Mouse (Mus musculus): ENCODE measurements around the gene Tmem91. TPM values are rescaled to one million over a fixed set of nuclear protein-coding genes. Genes with fewer than 3 reads are reported as not detected.

Tmem91 gene
- 0.76 and 1.2 TPM in 2 replicates for polyA plus RNA-seq (2015; fragmentation: Nextera tagmentation; extraction: Ambion mirVana)

GRCm38 (mm10) chr7:25674719-25675300 lies at the start of gene Tmem91:
TSS of gene Tmem91 (minus strand) at chr7:25675166.

GRCm38 (mm10) chr7:25718788-25719417 lies 43.9 kb upstream of the Tmem91 start, which contains the start of gene Ccdc97:
TSS of gene Ccdc97 (minus strand) at chr7:25719088.

GRCm38 (mm10) chr7:25686680-25687531 lies 11.9 kb upstream of the Tmem91 start, which contains the start of gene Tgfb1:
TSS of gene Tgfb1 (plus strand) at chr7:25687002.

GRCm38 (mm10) chr7:25680514-25681258 lies 5.7 kb upstream of the Tmem91 start, which contains the start of gene B9d2:
TSS of gene B9d2 (plus strand) at chr7:25680780.

GRCm38 (mm10) chr7:25658657-25659472 lies 16.1 kb downstream of the Tmem91 start, which contains the start of the genes Bckdha and Exosc5:
TSS of gene Bckdha (minus strand) at chr7:25658981.
TSS of gene Exosc5 (plus strand) at chr7:25659164.

GRCm38 (mm10) chr7:25626509-25627430 lies 48.2 kb downstream of the Tmem91 start, which contains the start of gene B3gnt8:
TSS of gene B3gnt8 (plus strand) at chr7:25626654.

Other genes with a start within 250 kb of the Tmem91 start
- gene Ceacam1, start 197.6 kb downstream of the Tmem91 start, polyA plus RNA-seq (2015; fragmentation: Nextera tagmentation; extraction: Ambion mirVana), result 2.9 and 7.7 TPM in 2 replicates
- gene Ceacam2, start 135.3 kb downstream of the Tmem91 start, polyA plus RNA-seq (2015; fragmentation: Nextera tagmentation; extraction: Ambion mirVana), result 0.13 and 0.18 TPM in 2 replicates
- not detected in 2 replicates for gene Erich4, start 59.3 kb downstream of the Tmem91 start, polyA plus RNA-seq (2015; fragmentation: Nextera tagmentation; extraction: Ambion mirVana)
- 18.6 and 18.8 TPM in 2 replicates for gene Dmac2, start 55.8 kb downstream of the Tmem91 start, polyA plus RNA-seq (2015; fragmentation: Nextera tagmentation; extraction: Ambion mirVana)
- 8.5 and 9.1 TPM in 2 replicates for gene B3gnt8, start 48.5 kb downstream of the Tmem91 start, polyA plus RNA-seq (2015; fragmentation: Nextera tagmentation; extraction: Ambion mirVana)
- gene Bckdha, start 16.2 kb downstream of the Tmem91 start, polyA plus RNA-seq (2015; fragmentation: Nextera tagmentation; extraction: Ambion mirVana), result 42.6 and 55.7 TPM in 2 replicates
- gene Exosc5, start 16.0 kb downstream of the Tmem91 start, polyA plus RNA-seq (2015; fragmentation: Nextera tagmentation; extraction: Ambion mirVana), result 52.0 and 62.6 TPM in 2 replicates
- 14.7 and 19.9 TPM in 2 replicates for gene B9d2, start 5.6 kb upstream of the Tmem91 start, polyA plus RNA-seq (2015; fragmentation: Nextera tagmentation; extraction: Ambion mirVana)
- gene Tgfb1, start 11.8 kb upstream of the Tmem91 start, polyA plus RNA-seq (2015; fragmentation: Nextera tagmentation; extraction: Ambion mirVana), result 2.9 and 3.4 TPM in 2 replicates
- gene Ccdc97, start 43.9 kb upstream of the Tmem91 start, polyA plus RNA-seq (2015; fragmentation: Nextera tagmentation; extraction: Ambion mirVana), result 12.6 and 14.4 TPM in 2 replicates
- gene Hnrnpul1, start 79.6 kb upstream of the Tmem91 start, polyA plus RNA-seq (2015; fragmentation: Nextera tagmentation; extraction: Ambion mirVana), result 25.2 and 31.9 TPM in 2 replicates
- gene Axl, start 113.5 kb upstream of the Tmem91 start, polyA plus RNA-seq (2015; fragmentation: Nextera tagmentation; extraction: Ambion mirVana), result 113 and 121 TPM in 2 replicates
- 10.5 and 11.8 TPM in 2 replicates for gene Cyp2s1, start 141.7 kb upstream of the Tmem91 start, polyA plus RNA-seq (2015; fragmentation: Nextera tagmentation; extraction: Ambion mirVana)
- not detected in 2 replicates for gene Cyp2b10, start 222.5 kb upstream of the Tmem91 start, polyA plus RNA-seq (2015; fragmentation: Nextera tagmentation; extraction: Ambion mirVana)